Mouse (Mus musculus): ENCODE measurements at regions not wholly inside any gene's neighbourhood (a gene's known extent, or its start where the extent isn't known, plus 50 kb on each side); places are given as distances from the start of the nearest gene placed in this dataset.
"Not testable (repeated sequence)": the region's sequence is repeated elsewhere in the genome, so short reads cannot be mapped to it uniquely, and the experiment has no call there.

DNA sequence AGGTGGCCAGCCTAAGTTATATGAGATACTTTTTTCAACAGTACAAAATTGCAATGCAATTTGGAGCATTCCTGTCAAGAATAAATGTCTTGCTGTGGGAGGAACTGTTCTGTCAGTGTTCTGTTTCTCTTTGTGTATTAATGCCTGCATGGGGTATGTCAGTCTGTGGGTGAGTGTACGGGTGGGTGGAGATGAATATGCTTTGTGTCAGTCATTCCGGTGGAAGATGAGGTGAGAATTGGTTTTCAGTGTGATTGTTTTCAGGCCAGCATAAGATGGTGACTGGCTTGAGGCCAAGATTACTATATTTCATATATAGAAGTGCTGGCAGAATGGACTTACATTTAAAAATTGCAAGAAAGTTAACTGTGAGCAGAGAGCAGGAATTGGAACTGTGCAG lies 184.0 kb downstream of the Frk start:
- Histone ChIP-seq H3K4me2 (ENCODE audit: low read length) (no peak overlapping the region), H3K9me3 (ENCODE audit: control insufficient read depth, low read length) (no peaks in the 10 kb centered on the region), H3K27ac (ENCODE audit: low read length) (no peak overlapping the region), H3K4me1 (replicated peaks; ENCODE audit: control insufficient read depth, insufficient read depth, low read length) (no peaks in the 10 kb centered on the region), H3K27me3 (replicated peaks; ENCODE audit: control insufficient read depth, insufficient read depth, low read length) (no peaks in the 10 kb centered on the region), H3K4me3 (replicated peaks; ENCODE audit: low read length) (no peak overlapping the region), H3K36me3 (ENCODE audit: control insufficient read depth, insufficient read depth) (no peaks in the 10 kb centered on the region), H3K9ac (replicated peaks; ENCODE audit: low read depth, low read length) (no peak overlapping the region)
- 25% methylated on average over 2 of the region's 2 CpGs for WGBS
- ATAC-seq = no peak; the same call in 1 of the 2 replicates

DNA sequence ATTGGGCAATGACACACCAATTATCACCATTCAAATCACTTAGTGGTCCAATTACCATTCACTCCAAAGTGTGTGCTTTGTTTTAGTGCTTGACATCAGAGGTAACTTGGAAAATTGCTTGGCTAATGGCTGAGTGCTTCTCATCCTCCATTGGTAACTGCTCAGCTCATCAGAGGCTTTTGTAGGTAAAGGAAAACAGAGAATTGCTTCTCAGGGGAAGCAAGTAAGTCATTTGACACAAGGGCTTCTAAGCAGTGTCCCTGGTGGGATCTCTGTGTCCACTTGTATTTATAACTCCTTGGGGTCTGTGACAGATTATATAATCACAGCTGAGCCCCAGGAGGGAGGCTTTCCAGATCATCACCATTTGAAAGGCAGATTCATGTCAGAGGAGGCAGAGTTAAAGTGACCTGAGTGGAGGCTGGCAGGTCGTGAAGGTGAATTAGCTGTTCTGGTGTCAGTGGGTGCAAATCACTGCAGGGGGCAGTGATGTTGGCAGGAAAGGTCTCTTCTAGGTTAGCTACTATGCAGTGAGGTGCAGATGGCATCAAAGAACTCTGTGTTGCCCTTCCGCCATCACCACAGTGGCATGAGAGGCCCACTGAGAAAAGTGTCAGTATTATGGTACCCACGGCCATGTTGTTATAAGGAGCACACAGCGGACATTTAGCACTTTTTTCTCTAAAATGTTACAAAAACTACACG lies 184.7 kb downstream of the Frk start:
- Histone ChIP-seq H3K27ac (ENCODE audit: low read length) (no peak overlapping the region), H3K27me3 (replicated peaks; ENCODE audit: control insufficient read depth, insufficient read depth, low read length) (no peaks in the 10 kb centered on the region), H3K4me3 (replicated peaks; ENCODE audit: low read length) (no peak overlapping the region), H3K9me3 (ENCODE audit: control insufficient read depth, low read length) (no peaks in the 10 kb centered on the region), H3K9ac (replicated peaks; ENCODE audit: low read depth, low read length) (no peak overlapping the region), H3K36me3 (ENCODE audit: control insufficient read depth, insufficient read depth) (no peaks in the 10 kb centered on the region), H3K4me2 (ENCODE audit: low read length) (no peak overlapping the region), H3K4me1 (replicated peaks; ENCODE audit: control insufficient read depth, insufficient read depth, low read length) (no peaks in the 10 kb centered on the region)
- WGBS = 71% methylated on average over 5 of the region's 5 CpGs
- no peak for ATAC-seq

DNA sequence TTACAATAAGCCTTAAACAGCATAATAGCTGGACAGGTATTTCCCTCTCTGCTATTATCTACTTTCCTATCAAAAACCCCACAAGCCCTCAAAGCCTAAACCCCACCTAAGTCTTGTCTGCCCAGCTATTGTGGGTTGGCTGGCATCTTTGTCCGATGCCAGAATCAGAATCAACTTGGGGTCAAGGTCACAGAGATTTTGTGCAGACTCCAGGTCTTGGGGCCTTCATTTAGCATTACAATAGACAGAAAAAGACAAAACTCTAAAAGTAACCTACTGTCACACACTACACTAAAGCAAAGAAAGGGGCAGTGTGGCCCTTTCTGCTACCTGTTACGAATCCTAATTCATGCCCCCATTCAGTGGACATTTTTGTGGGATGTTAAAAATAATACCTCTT lies 188.6 kb downstream of the Frk start:
- no peaks in the 10 kb centered on the region for H3K27me3 ChIP-seq (replicated peaks; ENCODE audit: control insufficient read depth, insufficient read depth, low read length)
- H3K36me3 ChIP-seq (ENCODE audit: control insufficient read depth, insufficient read depth) = no peaks in the 10 kb centered on the region
- H3K4me1 ChIP-seq (replicated peaks; ENCODE audit: control insufficient read depth, insufficient read depth, low read length) = no peaks in the 10 kb centered on the region
- H3K4me2 ChIP-seq (ENCODE audit: low read length) = no peak overlapping the region
- no peak overlapping the region for H3K9ac ChIP-seq (replicated peaks; ENCODE audit: low read depth, low read length)
- no peak for ATAC-seq
- no peak overlapping the region for H3K27ac ChIP-seq (ENCODE audit: low read length)
- WGBS = 85% methylated on average over 2 of the region's 2 CpGs
- H3K9me3 ChIP-seq (ENCODE audit: control insufficient read depth, low read length) = no peaks in the 10 kb centered on the region
- no peak overlapping the region for H3K4me3 ChIP-seq (replicated peaks; ENCODE audit: low read length)

DNA sequence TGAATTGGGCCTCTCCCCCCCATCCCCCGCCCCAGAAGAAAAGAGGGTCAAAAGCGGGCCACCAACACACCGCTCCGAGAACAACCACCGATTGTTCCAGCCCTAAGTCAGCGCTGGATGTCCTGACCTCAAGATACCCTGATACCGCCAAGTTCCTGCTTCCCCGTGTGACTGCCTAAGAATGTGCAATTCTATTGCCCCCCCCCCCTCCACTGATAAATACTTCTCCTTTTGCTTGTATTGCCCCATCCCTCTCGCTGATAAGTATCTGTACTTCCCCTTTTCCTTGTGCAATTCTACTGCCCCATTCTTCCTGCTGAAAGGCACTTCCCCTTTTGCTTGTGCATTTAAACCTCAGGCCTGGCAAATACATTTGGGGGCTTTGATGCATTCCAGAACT lies 216.2 kb downstream of the Frk start:
- not testable (repeated sequence) for ATAC-seq; H3K4me1 ChIP-seq (replicated peaks; ENCODE audit: control insufficient read depth, insufficient read depth, low read length); H3K36me3 ChIP-seq (ENCODE audit: control insufficient read depth, insufficient read depth); H3K27me3 ChIP-seq (replicated peaks; ENCODE audit: control insufficient read depth, insufficient read depth, low read length); H3K4me3 ChIP-seq (replicated peaks; ENCODE audit: low read length); H3K27ac ChIP-seq (ENCODE audit: low read length); H3K9me3 ChIP-seq (ENCODE audit: control insufficient read depth, low read length); H3K4me2 ChIP-seq (ENCODE audit: low read length); H3K9ac ChIP-seq (replicated peaks; ENCODE audit: low read depth, low read length)
- WGBS = 86% methylated on average over 9 of the region's 9 CpGs

DNA sequence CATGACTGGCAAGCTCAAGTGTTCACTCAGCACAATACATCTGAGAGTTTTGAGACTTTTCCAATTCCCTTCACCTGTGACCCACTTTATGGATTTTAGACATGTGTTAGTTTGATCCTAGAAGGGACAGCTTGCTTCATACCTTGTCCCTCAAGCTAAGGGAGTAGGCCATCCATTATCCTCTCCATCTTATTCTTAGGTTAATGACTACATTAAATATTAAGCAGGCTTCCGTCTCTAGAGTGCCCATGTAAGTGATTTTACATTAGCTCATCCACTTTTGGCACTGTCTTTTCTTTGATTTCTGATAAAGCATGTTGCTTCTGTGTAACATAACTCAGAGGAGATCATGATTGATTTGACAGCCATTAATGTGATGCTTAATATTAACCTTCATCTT lies 218.8 kb downstream of the Frk start:
- 88% methylated on average over 1 of the region's 1 CpGs for WGBS
- Histone ChIP-seq H3K9ac (replicated peaks; ENCODE audit: low read depth, low read length) (no peak overlapping the region), H3K36me3 (ENCODE audit: control insufficient read depth, insufficient read depth) (no peaks in the 10 kb centered on the region), H3K4me1 (replicated peaks; ENCODE audit: control insufficient read depth, insufficient read depth, low read length) (no peaks in the 10 kb centered on the region), H3K27ac (ENCODE audit: low read length) (no peak overlapping the region), H3K4me2 (ENCODE audit: low read length) (no peak overlapping the region), H3K27me3 (replicated peaks; ENCODE audit: control insufficient read depth, insufficient read depth, low read length) (no peaks in the 10 kb centered on the region), H3K4me3 (replicated peaks; ENCODE audit: low read length) (no peak overlapping the region), H3K9me3 (ENCODE audit: control insufficient read depth, low read length) (no peaks in the 10 kb centered on the region)
- ATAC-seq = no peak

DNA sequence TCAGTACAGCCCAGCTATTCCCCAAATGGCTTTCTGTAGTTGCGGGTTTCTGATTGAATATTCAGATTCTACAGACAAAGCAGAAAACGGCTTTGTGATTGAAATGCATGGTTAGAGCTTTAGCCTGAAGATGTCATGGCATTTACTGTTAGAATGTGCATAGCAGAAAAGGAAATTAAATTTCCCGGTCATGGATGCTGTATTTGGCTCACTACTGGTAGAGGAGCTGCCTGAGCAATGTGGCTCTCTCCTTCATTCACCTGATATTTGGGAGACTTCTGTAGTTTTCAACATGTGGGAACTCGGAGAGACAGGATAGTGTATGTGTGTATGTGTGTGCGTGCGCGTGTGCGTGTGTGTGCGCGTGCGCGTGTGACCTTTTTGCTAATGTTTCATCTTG lies 222.2 kb downstream of the Frk start:
- H3K9ac ChIP-seq (replicated peaks; ENCODE audit: low read depth, low read length) = no peak overlapping the region
- H3K4me3 ChIP-seq (replicated peaks; ENCODE audit: low read length) = no peak overlapping the region
- ATAC-seq = no peak
- no peaks in the 10 kb centered on the region for H3K4me1 ChIP-seq (replicated peaks; ENCODE audit: control insufficient read depth, insufficient read depth, low read length)
- no peaks in the 10 kb centered on the region for H3K27me3 ChIP-seq (replicated peaks; ENCODE audit: control insufficient read depth, insufficient read depth, low read length)
- WGBS = 90% methylated on average over 12 of the region's 12 CpGs
- H3K4me2 ChIP-seq (ENCODE audit: low read length) = no peak overlapping the region
- no peak overlapping the region for H3K27ac ChIP-seq (ENCODE audit: low read length)
- no peaks in the 10 kb centered on the region for H3K9me3 ChIP-seq (ENCODE audit: control insufficient read depth, low read length)
- H3K36me3 ChIP-seq (ENCODE audit: control insufficient read depth, insufficient read depth) = no peaks in the 10 kb centered on the region

DNA sequence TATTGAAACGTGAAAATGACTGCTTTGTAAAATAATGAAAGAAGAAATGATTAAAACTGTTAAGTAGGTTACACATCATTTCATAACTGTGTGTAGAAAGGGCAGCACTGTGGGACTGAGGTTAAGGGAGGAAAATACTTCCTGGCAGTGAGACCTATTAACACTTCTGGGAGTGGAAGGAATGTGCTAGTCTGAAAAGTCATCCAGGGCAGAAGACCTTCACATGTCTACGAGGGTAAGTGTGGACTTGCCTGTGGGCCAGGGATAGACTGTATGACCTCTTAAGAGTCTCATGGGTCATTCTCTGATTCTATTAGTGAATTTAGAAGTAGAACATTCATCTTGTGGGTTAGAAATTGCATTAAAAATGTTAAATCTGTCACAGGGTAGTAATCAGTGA lies 248.1 kb downstream of the Frk start:
- WGBS = 67% methylated on average over 2 of the region's 2 CpGs
- no peaks in the 10 kb centered on the region for H3K36me3 ChIP-seq (ENCODE audit: control insufficient read depth, insufficient read depth)

DNA sequence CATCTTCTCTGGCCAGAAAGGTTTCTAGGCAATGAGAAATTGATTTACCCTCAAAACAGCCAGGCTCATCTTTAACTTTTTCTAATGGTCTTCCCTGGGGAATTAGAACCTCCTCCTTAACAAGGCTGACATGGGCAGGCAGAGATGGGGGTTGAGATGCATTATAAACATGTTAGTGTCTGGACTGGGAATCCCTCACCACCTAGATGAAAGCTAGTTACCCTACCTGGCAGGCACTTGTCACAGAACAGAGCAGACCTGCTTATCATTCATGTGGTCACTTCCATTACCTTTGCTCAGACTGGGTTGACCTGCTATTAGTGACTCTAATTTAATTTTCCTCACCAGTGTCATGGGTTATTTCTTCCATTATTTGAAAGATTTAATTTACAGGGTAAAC lies 279.2 kb downstream of the Frk start:
- Histone ChIP-seq H3K4me3 (replicated peaks; ENCODE audit: low read length) (no peak overlapping the region), H3K27ac (ENCODE audit: low read length) (no peak overlapping the region), H3K36me3 (ENCODE audit: control insufficient read depth, insufficient read depth) (no peaks in the 10 kb centered on the region), H3K9me3 (ENCODE audit: control insufficient read depth, low read length) (no peaks in the 10 kb centered on the region), H3K4me2 (ENCODE audit: low read length) (no peak overlapping the region), H3K9ac (replicated peaks; ENCODE audit: low read depth, low read length) (no peak overlapping the region), H3K27me3 (replicated peaks; ENCODE audit: control insufficient read depth, insufficient read depth, low read length) (no peaks in the 10 kb centered on the region), H3K4me1 (replicated peaks; ENCODE audit: control insufficient read depth, insufficient read depth, low read length) (no peaks in the 10 kb centered on the region)
- ATAC-seq = no peak

More for the DNA sequence above, 248.1 kb downstream of the Frk start:
- Histone ChIP-seq H3K9ac (replicated peaks; ENCODE audit: low read depth, low read length) (no peak overlapping the region), H3K4me3 (replicated peaks; ENCODE audit: low read length) (no peak overlapping the region), H3K27me3 (replicated peaks; ENCODE audit: control insufficient read depth, insufficient read depth, low read length) (no peaks in the 10 kb centered on the region), H3K4me1 (replicated peaks; ENCODE audit: control insufficient read depth, insufficient read depth, low read length) (no peaks in the 10 kb centered on the region), H3K27ac (ENCODE audit: low read length) (no peak overlapping the region), H3K9me3 (ENCODE audit: control insufficient read depth, low read length) (no peaks in the 10 kb centered on the region), H3K4me2 (ENCODE audit: low read length) (no peak overlapping the region)
- no peak for ATAC-seq

DNA sequence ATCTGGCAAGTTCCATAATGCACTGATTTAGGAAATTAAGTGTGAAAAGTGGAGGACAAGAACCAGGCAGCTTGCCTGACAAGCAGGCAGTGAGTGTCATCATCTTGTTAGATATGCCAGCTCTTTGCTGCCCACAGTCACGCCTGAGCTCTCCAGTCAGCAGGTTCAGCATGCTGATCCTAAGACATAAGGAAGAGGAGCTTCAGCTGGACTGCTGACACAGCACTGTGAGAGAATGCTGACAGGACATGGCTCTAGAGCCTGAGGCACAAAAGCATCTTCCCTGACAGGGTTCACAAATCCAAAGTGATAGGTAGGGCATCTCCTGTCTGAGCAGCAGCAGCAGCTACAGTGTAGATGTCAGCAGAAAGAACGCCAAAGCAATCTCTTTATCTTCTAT lies 308.9 kb downstream of the Frk start:
- Histone ChIP-seq H3K4me1 (replicated peaks; ENCODE audit: control insufficient read depth, insufficient read depth, low read length) (no peaks in the 10 kb centered on the region), H3K9ac (replicated peaks; ENCODE audit: low read depth, low read length) (no peak overlapping the region), H3K9me3 (ENCODE audit: control insufficient read depth, low read length) (no peaks in the 10 kb centered on the region), H3K27me3 (replicated peaks; ENCODE audit: control insufficient read depth, insufficient read depth, low read length) (no peaks in the 10 kb centered on the region), H3K4me3 (replicated peaks; ENCODE audit: low read length) (no peak overlapping the region), H3K4me2 (ENCODE audit: low read length) (no peak overlapping the region), H3K27ac (ENCODE audit: low read length) (no peak overlapping the region), H3K36me3 (ENCODE audit: control insufficient read depth, insufficient read depth) (no peaks in the 10 kb centered on the region)
- ATAC-seq = no peak
- 64% methylated on average over 2 of the region's 2 CpGs for WGBS

DNA sequence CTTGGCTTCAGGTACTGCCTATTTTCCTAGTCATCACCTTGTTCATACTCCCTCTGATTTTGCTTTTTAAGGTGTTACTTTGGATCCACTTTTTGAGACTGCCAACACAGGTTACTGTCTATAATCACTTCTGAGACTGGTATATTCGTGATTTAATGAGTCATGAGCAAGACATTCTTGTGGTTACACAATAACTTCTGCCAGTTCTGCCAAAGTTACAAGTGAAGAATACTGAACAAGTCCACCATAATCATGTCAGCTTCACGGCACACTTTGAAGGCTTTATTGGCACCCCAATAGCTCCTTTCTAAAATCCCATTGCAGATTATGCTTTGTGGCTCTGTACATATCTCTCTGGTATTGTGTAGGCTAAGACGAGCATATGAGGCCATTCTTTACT lies 327.9 kb downstream of the Frk start:
- Histone ChIP-seq H3K9me3 (ENCODE audit: control insufficient read depth, low read length) (no peaks in the 10 kb centered on the region), H3K27ac (ENCODE audit: low read length) (no peak overlapping the region), H3K4me2 (ENCODE audit: low read length) (no peak overlapping the region), H3K4me1 (replicated peaks; ENCODE audit: control insufficient read depth, insufficient read depth, low read length) (no peaks in the 10 kb centered on the region), H3K27me3 (replicated peaks; ENCODE audit: control insufficient read depth, insufficient read depth, low read length) (no peaks in the 10 kb centered on the region), H3K36me3 (ENCODE audit: control insufficient read depth, insufficient read depth) (no peaks in the 10 kb centered on the region), H3K4me3 (replicated peaks; ENCODE audit: low read length) (no peak overlapping the region), H3K9ac (replicated peaks; ENCODE audit: low read depth, low read length) (no peak overlapping the region)
- 84% methylated on average over 3 of the region's 3 CpGs for WGBS
- no peak for ATAC-seq
